Mouse (Mus musculus) liver, adult 2 months (tissue): ENCODE results near the gene Cct5. TPM values are rescaled to one million over a fixed set of nuclear protein-coding genes. Genes with fewer than 3 reads are reported as not detected.

Experiments
- DNase-seq: peaks from one replicate; pipeline ENCODE4 v3.0.0-alpha.2; 2011; ENCODE audit warnings: low read depth, low spot score; ENCODE audit errors: extremely low read depth
- H3K27ac ChIP-seq: fragments of 200-500 bp; replicated peaks from 2 replicates; pipeline ENCODE4 v1.5.1; 2012; ENCODE audit warnings: low read depth, mild to moderate bottlenecking, control low read depth, inconsistent platforms, low read length; ENCODE audit not compliant: insufficient read depth
- H3K27me3 ChIP-seq: fragments of 200-500 bp; 2 replicates; pipeline ENCODE4 v1.6.1; 2012; ENCODE audit warnings: mild to moderate bottlenecking, moderate library complexity, low read length, inconsistent platforms; ENCODE audit not compliant: control insufficient read depth, insufficient read depth
- H3K36me3 ChIP-seq: fragments of 200-500 bp; 2 replicates; pipeline ENCODE4 v1.6.1; 2012; ENCODE audit warnings: low read length, inconsistent platforms; ENCODE audit not compliant: control insufficient read depth, insufficient read depth
- H3K4me1 ChIP-seq: fragments of 200-500 bp; 2 replicates; pipeline ENCODE4 v1.6.1; 2011; ENCODE audit warnings: low read length; ENCODE audit not compliant: control insufficient read depth, insufficient read depth
- H3K4me3 ChIP-seq: fragments of 200-500 bp; 2 replicates; pipeline ENCODE4 v1.5.1; 2011; ENCODE audit warnings: low read depth, mild to moderate bottlenecking, control low read depth, low read length, moderate library complexity; ENCODE audit not compliant: insufficient read depth
- H3K79me2 ChIP-seq: fragments of 200-500 bp; 2 replicates; pipeline ENCODE4 v1.6.1; 2012; ENCODE audit warnings: inconsistent platforms, mild to moderate bottlenecking, low read length, moderate library complexity; ENCODE audit not compliant: control insufficient read depth, insufficient read depth
- H3K9ac ChIP-seq: fragments of 200-500 bp; 2 replicates; pipeline ENCODE4 v1.6.1; 2012; ENCODE audit warnings: low read depth, mild to moderate bottlenecking, control low read depth, inconsistent platforms, low read length
- CTCF ChIP-seq: fragments of 200-500 bp; IDR thresholded peaks from 2 replicates; pipeline ENCODE4 v1.5.1; 2011; ENCODE audit warnings: low read depth, low read length, control low read depth
- POLR2A ChIP-seq: fragments of 200-500 bp; IDR thresholded peaks from 2 replicates; pipeline ENCODE4 v1.6.1; 2011; ENCODE audit warnings: low read length, control low read depth; ENCODE audit not compliant: insufficient read depth; ENCODE audit errors: extremely low read depth
- WGBS: fragments of 180-500 bp; shearing (Covaris S2); methylation state at CpG from one replicate; pipeline ENCODE4 v1.1.7; 2018; 5-methylcytosine and 5-hydroxymethylcytosine counted together
- polyA plus RNA-seq: library from polyadenylated mRNA; depleted of rRNA; stranded (reverse); fragments of >200 nt; gene quantifications from 2 replicates; pipeline ENCODE4 v1.2.3, GENCODE M21; 2012
- total RNA-seq: library from RNA; depleted of rRNA; stranded (reverse); fragments of >200 nt; gene quantifications from 2 replicates; pipeline ENCODE4 v1.2.3, GENCODE M21; 2014

Cct5 gene
- total and polyA plus RNA-seq, 2 experiments, result 73.6 to 180 TPM

- no peak overlapping the region for H3K4me3 ChIP-seq
- no peak for DNase-seq
- H3K9ac ChIP-seq, result no peak overlapping the region
- WGBS, result 36% methylated on average over 4 of the region's 4 CpGs
- H3K27ac ChIP-seq, result no peak overlapping the region
- no peaks in the 10 kb centered on the region for H3K27me3 ChIP-seq
- TF ChIP-seq CTCF (no peak), POLR2A (no peak)
- peaks cover 24% of the 10 kb centered on the region for H3K36me3 ChIP-seq
- peaks cover 23% of the 10 kb centered on the region for H3K79me2 ChIP-seq
- peaks cover 11% of the 10 kb centered on the region for H3K4me1 ChIP-seq
Measured at GRCm38 (mm10) chr15:31599834-31600233, 1.8 kb downstream of the Cct5 start.

DNA sequence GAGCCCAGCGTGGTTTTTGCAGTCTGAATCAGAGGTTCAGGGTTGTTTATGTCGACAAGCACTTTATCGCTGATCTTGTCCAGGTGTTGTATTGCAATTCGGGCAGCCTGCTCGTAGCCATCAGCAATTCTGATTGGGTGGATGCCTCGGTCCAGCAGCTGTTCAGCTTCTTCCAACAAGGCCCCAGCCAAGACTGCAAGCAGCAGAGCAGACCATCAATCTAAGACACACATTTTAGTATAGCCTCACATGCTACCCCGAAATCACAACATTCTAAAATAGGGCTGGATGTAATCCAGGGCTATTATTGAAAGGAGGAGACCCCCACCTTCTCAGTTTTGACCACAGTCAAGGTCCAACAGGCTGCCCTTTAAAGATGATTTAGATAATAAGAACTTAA lies 6.0 kb downstream of the Cct5 start:
- DNase-seq, result no peak
- Histone ChIP-seq H3K4me3 (no peak overlapping the region), H3K36me3 (peaks cover 63% of the 10 kb centered on the region), H3K79me2 (peaks cover 14% of the 10 kb centered on the region), H3K9ac (no peak overlapping the region), H3K4me1 (peaks cover 10% of the 10 kb centered on the region), H3K27ac (no peak overlapping the region), H3K27me3 (no peaks in the 10 kb centered on the region)
- no peak for TF ChIP-seq POLR2A
- TF ChIP-seq CTCF, result no peak
- 90% methylated on average over 7 of the region's 7 CpGs for WGBS

DNA sequence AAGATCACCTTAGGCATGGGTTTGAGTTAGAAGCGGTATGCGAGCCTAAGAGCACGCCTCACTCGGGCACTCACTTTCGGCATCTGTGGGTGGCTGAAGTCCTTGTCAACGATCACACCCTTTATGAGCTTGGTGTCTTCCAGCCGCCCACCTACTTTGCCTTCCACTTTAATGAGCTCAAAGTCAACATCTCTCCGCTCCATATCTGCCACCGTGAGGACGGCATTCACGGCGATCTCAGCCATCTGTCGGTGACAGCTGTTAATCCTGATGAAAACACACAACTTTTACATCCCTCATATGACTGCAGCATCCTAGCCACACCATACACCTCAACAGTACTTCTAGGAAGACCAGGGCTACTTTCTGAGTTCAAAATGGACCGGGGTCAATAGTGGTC lies 7.3 kb downstream of the Cct5 start:
- H3K36me3 ChIP-seq, result peaks cover 76% of the 10 kb centered on the region
- TF ChIP-seq CTCF (no peak), POLR2A (no peak)
- H3K4me3 ChIP-seq, result no peak overlapping the region
- no peaks in the 10 kb centered on the region for H3K27me3 ChIP-seq
- no peak overlapping the region for H3K9ac ChIP-seq
- WGBS, result 93% methylated on average over 14 of the region's 14 CpGs
- peaks cover 4% of the 10 kb centered on the region for H3K79me2 ChIP-seq
- peaks cover 3% of the 10 kb centered on the region for H3K4me1 ChIP-seq
- no peak overlapping the region for H3K27ac ChIP-seq
- DNase-seq, result no peak

DNA sequence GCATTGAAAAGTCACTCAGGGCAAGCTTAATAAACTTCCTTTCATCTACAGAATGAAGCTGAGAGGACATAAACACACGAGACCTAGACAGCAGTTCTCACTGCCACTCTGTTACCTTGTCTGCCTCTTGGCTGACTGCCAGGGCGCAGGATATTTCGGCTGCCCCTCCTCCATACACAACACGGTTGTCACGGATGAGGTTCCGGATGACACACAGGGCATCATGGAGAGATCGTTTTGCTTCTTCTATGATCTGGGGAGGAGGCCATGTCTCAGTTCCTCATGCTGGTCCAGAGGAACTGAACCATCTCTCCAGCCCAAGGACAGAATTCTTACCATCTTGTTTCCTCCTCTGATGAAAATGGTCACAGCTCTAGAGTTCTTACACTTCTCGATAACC lies 9.1 kb downstream of the Cct5 start:
- Histone ChIP-seq H3K4me1 (no peaks in the 10 kb centered on the region), H3K9ac (no peak overlapping the region), H3K36me3 (peaks cover 78% of the 10 kb centered on the region), H3K79me2 (no peaks in the 10 kb centered on the region), H3K27me3 (no peaks in the 10 kb centered on the region), H3K4me3 (no peak overlapping the region), H3K27ac (no peak overlapping the region)
- DNase-seq, result no peak
- TF ChIP-seq CTCF (no peak), POLR2A (no peak)
- 61% methylated on average over 8 of the region's 8 CpGs for WGBS

DNA sequence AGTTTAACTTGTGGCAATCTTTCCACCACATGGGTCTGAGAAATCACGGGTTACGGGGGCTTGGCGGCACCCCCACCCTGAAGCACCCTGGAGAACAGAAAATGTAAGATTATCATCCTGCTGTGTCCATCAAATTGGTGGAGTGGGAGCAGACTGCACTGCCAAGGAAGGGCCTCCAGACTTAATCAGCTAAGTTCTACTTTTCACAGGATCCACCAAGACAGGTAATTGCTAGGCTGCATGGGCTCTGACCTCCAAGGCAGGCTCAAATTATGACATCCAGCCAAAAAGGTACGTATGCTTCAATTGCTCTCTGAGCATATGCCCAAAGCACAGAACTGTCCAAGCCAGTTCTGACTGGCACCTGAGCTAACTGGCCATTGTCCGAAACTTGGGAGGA lies 11.4 kb downstream of the Cct5 start:
- Histone ChIP-seq H3K9ac (no peak overlapping the region), H3K27me3 (no peaks in the 10 kb centered on the region), H3K79me2 (no peaks in the 10 kb centered on the region), H3K36me3 (peaks cover 68% of the 10 kb centered on the region), H3K4me3 (no peak overlapping the region), H3K4me1 (peaks cover 1% of the 10 kb centered on the region; the same call in 1 of the 2 replicates), H3K27ac (no peak overlapping the region)
- WGBS, result 87% methylated on average over 5 of the region's 5 CpGs
- TF ChIP-seq CTCF (no peak), POLR2A (no peak)
- no peak for DNase-seq

DNA sequence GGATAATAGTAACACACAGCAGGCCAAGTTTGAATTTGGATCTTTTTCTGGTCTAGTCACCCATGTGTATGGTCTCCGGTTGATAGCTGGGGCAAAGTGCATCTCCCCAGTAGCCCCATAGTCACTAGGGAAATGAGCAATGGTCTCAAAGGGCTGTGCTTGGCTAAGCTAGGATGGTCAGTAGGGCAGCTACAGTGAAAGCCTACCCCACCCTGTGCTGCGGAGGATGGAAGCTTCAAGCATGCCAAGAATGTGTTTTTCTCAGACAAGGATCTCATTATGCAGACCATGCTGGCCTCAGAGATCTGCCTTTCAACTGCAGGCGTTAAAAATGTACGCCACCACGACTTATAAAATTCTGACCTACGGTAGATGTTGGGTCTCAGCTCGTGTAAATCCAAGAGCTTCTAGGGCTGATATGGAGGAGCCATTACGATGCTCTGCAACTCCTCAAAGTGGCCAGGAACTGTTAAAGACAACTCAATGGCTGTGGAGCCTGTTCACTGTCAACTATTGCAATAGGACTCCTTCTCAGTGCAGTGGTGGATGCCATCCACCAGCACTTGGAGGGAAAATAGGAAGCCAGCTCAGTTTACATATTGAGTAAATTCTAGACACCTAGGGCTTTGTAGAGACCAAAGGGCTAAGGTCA lies 12.5 kb downstream of the Cct5 start:
- no peaks in the 10 kb centered on the region for H3K27me3 ChIP-seq
- TF ChIP-seq POLR2A, result no peak
- no peak for TF ChIP-seq CTCF
- H3K36me3 ChIP-seq, result peaks cover 61% of the 10 kb centered on the region
- H3K79me2 ChIP-seq, result no peaks in the 10 kb centered on the region
- peaks cover 5% of the 10 kb centered on the region for H3K4me1 ChIP-seq
- H3K4me3 ChIP-seq, result no peak overlapping the region
- DNase-seq, result no peak
- WGBS, result 77% methylated on average over 8 of the region's 8 CpGs
- H3K27ac ChIP-seq, result no peak overlapping the region
- H3K9ac ChIP-seq, result no peak overlapping the region
